Mouse (Mus musculus): ENCODE data around the gene Cpne5.
A peak's percentile ranks its signal among the peaks of the same experiment; 100 is the strongest.
"Not testable (repeated sequence)": the region's sequence is repeated elsewhere in the genome, so short reads cannot be mapped to it uniquely, and the experiment has no call there.

The Cpne5 gene

GRCm38 (mm10) chr17:29258025-29258558 is 20.1 kb upstream of the Cpne5 start:
- ATAC-seq (ENCODE audit: insufficient number of reproducible peaks, low FRiP score, low TSS enrichment): no peak

DNA sequence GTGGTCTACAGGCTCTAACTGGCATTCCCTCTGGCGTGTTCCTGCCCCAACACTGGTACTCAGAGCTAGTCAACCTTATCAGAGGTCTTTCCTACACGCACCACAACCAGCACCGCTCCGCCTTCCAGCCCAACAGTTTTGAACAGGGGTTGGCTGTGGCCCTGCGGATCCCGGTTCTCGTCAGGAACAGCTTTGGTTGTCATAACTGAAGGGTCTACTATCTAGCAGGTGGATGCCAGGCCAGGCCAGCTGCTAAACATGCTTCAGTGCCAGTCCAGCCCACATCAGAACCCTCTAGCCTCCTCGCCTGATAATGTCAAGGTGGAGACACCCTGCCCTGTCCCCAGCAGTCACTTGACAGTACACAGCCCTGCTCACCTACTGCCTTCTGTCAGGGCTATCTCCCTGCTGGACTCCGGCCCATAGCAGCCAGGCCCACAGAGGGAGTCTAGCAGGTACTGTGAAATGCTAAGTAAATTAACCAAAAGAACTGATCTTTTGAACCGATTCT is 19.1 kb upstream of the Cpne5 start:
- no peak for ATAC-seq (ENCODE audit: insufficient number of reproducible peaks, low FRiP score, low TSS enrichment)

- ATAC-seq (ENCODE audit: insufficient number of reproducible peaks, low FRiP score, low TSS enrichment): no peak
Measured at GRCm38 (mm10) chr17:29256507-29256906, 18.5 kb upstream of the Cpne5 start.

DNA sequence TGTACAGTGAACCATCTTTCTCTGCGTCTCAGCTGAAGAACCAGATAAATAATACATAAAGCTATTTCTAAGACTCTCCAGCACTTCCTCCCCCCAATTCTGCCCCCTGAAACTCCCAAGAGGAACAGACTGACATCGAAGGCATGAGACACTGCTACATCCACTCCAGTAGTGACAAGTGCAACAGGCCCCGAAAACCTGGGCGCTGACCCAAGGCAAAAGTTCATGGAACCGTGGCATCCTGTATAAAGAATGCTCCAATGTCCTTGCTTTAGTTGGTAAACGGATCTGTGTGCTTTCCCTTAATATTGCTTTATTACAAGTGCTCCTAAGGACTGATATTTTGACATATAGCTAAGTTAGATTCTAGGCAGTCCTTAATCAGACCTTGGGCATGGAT is 16.8 kb upstream of the Cpne5 start:
- not testable (repeated sequence) for ATAC-seq (ENCODE audit: insufficient number of reproducible peaks, low FRiP score, low TSS enrichment)

- no peak for ATAC-seq (ENCODE audit: insufficient number of reproducible peaks, low FRiP score, low TSS enrichment)
Measured at GRCm38 (mm10) chr17:29253684-29254083, 15.7 kb upstream of the Cpne5 start.

DNA sequence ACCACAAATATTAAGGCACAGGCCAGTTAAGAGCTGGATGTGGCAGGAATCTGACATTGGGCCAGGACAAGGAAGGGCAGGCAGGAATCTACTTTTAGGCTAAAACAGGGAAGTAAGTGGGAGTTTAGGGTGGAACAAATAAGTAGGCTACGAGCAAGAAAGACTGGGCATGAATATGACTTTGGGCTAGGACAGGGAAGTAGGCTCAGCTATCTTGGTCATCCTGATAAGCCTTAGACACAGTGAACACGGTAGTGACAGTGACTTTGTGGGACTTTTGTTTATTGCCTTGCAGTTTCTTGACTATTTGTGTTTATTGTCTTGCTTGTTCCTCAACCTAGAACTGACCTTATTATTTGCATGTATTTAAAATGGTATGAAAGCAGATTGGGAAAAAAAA is 15.3 kb upstream of the Cpne5 start:
- ATAC-seq (ENCODE audit: insufficient number of reproducible peaks, low FRiP score, low TSS enrichment): no peak

DNA sequence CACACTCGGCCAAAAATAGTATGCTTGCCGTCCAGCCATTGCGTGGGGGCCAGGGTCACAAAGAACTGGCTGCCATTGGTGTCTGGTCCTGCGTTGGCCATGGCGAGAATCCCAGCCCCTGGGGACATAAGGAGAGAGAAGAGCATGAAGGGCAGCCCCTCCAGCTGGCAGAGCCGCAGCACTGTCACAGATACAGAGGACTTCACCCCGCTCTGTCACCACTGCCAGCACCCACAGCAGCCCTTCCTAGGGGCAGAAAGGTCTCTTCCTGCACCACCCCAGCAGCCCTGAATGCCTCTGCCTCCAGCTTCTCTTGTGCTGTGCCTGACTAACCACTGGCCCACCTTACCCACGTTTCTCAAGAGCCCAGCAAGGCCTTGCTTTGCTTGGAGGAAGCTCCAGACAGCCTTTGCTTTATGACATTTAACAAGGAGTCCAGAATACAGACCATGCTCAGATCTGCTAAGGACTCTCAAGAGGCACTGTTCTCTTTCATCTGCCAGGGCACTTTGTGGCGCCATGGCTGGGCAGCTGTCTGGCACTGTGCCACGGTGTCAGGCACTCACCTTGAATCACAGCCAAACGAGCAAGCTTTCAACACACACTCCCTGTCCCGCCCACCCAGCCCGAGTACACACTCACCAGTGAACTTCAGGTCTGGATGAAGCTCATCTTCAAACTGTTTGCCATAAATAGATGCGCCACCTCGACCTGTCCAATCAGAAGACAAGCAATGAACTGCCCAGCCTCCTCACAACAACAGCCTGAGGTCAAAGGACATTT is 13.8 kb upstream of the Cpne5 start:
- ATAC-seq (ENCODE audit: insufficient number of reproducible peaks, low FRiP score, low TSS enrichment): no peak

DNA sequence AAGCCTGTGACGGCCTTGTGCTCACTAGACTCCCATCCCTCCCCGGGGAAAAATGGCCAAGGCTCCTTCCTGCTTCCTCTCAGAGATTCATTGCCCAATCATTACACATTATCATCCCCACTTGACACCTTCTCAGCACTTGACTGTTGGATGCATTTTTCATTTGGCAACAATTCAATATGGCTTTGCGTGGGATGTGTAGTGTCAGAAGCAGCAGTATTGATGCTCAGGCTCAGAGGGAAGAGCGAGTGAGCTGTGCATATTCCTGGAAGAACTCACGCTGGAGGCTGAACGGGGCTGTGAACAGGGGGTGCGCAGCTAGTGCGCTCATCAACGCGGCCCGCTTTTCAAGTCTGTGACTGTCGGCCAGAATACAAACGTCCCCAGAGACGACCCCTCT is 13.0 kb upstream of the Cpne5 start:
- not testable (repeated sequence) for ATAC-seq (ENCODE audit: insufficient number of reproducible peaks, low FRiP score, low TSS enrichment)

GRCm38 (mm10) chr17:29249512-29249911 is 11.5 kb upstream of the Cpne5 start:
- ATAC-seq (ENCODE audit: insufficient number of reproducible peaks, low FRiP score, low TSS enrichment): no peak

DNA sequence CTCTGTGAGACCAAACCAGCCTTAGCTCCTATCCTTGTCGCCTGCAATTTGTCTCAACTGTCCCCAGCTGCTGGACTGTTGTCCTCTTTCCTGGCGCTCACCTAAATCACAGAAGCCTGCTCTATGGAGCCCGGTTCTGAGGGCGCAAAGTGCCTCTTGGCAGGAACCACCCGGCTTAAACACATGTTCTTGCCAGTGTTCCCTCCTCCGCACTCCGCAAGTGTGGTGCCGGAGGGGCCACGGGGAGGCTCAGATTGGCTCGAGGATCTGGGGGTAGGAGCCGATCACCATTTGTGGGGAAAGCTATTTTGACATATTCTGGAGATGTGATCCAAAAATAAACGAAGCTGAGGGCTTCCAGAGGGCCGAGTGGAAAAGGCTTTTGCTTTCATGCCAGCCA is 9.9 kb upstream of the Cpne5 start:
- ATAC-seq (ENCODE audit: insufficient number of reproducible peaks, low FRiP score, low TSS enrichment): no peak

- ATAC-seq (ENCODE audit: insufficient number of reproducible peaks, low FRiP score, low TSS enrichment): peak; percentile 71
Measured at GRCm38 (mm10) chr17:29246602-29247001, 8.6 kb upstream of the Cpne5 start.

GRCm38 (mm10) chr17:29245725-29246124 is 7.8 kb upstream of the Cpne5 start:
- no peak for ATAC-seq (ENCODE audit: insufficient number of reproducible peaks, low FRiP score, low TSS enrichment)

DNA sequence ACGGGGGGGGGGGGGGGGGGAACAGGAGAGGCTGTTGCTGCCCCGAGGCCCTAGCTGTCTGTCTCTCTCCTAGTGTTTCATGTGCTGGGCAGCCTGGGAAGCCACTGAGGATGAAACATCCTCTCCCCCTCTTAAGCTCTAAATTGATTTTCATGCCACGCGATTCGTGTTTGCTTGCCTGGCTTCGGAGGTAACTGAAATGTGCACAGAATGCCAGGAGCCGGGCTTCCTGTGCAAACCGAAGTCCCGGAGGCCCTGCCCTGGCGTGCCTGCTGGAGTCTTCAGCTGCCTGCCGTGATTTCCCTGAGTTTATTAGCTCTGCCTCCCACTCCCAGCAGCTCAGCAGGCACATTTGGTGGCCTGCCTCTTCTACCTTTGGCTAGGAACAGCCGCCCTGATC is 6.9 kb upstream of the Cpne5 start:
- ATAC-seq (ENCODE audit: insufficient number of reproducible peaks, low FRiP score, low TSS enrichment): no peak

DNA sequence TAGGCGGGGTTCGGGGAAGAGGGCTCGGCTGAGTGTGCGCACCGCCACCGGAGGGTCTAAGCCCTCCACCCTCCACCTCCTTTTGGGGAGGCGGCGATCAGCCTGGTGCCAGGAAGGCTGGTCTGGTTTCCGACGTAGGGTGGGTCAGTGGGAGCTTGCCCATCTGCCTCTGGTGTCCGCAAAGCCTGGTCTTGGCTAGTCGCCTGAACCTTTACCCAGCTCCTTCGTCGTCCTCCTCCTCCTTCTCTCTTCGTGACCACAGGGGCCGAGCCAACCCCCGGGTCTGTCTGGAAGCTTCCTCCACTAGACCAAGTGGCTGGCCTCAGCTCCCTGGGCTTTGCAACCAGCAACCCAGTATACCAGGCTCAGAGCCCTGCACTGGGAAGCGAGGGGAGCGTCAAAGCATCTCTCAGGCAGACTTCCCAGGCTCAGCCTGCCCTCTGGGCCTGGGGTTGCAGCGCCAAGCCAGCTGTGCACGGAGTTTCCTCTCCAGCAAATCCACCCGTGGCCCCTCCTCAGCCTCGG is 516 bp upstream of the Cpne5 start:
- no peak for ATAC-seq (ENCODE audit: insufficient number of reproducible peaks, low FRiP score, low TSS enrichment)

DNA sequence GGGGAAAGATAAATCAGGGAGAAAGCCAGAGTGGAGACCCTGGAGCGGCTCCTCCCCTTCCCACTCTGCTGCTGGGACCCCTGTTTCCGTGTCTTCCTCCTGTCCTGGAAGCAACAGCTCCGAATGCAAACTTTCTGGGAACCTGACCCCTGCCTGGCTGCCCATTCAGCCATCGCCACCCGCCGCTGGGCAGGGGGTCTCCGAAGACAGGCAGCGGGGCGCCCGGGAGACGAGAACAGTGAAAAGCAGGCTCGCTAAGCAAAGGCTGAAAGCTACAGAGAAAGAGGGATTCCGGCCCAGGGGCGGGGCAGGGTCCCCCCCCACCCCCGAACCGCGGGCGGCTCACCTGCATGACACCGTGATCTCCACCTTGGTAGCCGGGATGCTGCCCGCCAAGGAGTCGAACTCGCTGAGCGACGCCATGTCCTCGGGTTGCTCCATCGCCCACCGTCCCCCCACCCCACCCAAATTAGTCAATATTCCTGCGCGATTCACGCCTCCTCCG is 648 bp downstream of the Cpne5 start:
- no peak for ATAC-seq (ENCODE audit: insufficient number of reproducible peaks, low FRiP score, low TSS enrichment)

- no peak for ATAC-seq (ENCODE audit: insufficient number of reproducible peaks, low FRiP score, low TSS enrichment)
Measured at GRCm38 (mm10) chr17:29236111-29236510, 1.9 kb downstream of the Cpne5 start.

- no peak for ATAC-seq (ENCODE audit: insufficient number of reproducible peaks, low FRiP score, low TSS enrichment)
Measured at GRCm38 (mm10) chr17:29231109-29231508, 6.9 kb downstream of the Cpne5 start.

DNA sequence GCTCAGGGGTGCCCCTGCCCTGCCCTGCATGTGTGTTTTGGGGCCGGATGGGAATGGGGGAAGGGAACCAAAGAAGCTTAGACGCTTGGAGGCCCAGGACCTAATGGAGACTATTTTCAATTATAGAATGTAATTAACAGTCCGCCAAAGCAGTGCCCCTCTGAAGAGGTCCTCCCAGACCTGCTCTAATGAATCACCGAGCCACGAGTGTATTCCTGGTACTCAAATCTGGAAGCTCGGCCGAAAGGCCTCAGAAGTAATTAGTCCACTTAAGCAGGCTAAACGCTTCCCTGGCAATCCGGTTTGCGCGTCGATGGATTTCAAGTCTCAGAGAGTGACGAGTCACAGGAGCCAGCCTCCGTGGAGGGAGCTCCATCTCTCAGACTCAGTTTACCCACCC is 17.3 kb downstream of the Cpne5 start:
- ATAC-seq (ENCODE audit: insufficient number of reproducible peaks, low FRiP score, low TSS enrichment): no peak

DNA sequence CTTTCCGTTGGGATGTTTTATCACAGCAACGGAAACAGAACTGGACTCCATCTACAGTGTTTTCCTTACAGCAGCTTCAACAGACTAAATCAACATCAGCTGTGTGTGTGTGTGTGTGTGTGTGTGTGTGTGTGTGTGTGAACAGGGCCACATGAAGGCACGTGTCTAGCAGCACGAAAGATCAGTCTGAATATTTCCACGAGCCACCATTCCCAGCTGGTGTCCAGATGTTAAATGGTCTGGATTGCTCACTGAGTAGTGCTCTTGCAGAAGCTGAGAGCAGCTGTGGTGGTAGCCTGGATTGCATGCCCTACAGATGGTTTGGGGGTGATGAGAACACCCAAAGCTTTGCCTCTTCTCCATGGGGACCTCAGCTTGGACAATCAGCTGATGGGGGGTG is 19.9 kb downstream of the Cpne5 start:
- ATAC-seq (ENCODE audit: insufficient number of reproducible peaks, low FRiP score, low TSS enrichment): no peak

GRCm38 (mm10) chr17:29216078-29216477 is 21.9 kb downstream of the Cpne5 start:
- no peak for ATAC-seq (ENCODE audit: insufficient number of reproducible peaks, low FRiP score, low TSS enrichment)

DNA sequence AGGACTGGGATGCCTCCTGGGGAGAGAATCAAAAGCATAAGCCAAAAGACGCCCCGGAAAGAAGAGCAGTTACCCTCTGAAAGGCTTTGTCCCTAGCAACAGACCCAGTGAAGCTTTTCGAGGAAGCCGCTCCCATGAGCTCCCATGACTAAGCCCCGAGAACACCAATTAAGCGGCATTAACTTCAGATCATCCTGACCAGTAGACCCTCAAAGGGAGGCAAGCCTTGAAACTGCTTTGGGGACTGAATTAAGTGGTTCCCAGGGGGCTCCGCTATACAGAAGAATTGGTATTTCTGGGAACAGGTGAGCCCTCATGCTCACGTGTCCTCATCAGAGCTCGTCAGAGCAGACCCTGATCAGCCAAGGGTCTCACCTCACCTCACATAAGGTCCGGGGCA is 23.3 kb downstream of the Cpne5 start:
- ATAC-seq (ENCODE audit: insufficient number of reproducible peaks, low FRiP score, low TSS enrichment): no peak

- ATAC-seq (ENCODE audit: insufficient number of reproducible peaks, low FRiP score, low TSS enrichment): no peak
Measured at GRCm38 (mm10) chr17:29214193-29214456, 23.8 kb downstream of the Cpne5 start.
